Mouse (Mus musculus): ENCODE measurements around the gene Caln1.

Gene Caln1

DNA sequence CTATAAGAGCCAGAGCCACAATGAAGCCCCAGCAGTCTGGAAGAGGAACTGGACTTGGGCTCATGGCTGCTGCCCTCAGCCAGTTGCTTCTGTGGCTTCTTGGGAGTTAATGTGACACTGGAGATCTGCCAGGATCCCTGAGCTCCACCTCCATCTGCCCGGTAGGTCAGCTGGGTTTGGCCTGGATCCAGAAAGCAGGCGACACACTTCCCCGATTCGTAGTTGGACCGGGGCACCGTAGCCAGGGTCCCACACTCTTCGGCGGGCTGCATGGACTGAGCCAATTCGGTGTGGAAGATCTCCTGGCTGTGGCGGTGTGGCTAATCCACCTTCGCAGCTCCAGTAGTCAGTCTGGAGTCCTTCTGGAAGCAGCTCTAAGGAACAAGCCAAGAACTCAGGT, at the start of gene Caln1:
Gene Caln1, plus strand, starts transcription at position 219 of the 400 bp plus-strand sequence.
- DNase-seq, result peak; percentile 44

DNA sequence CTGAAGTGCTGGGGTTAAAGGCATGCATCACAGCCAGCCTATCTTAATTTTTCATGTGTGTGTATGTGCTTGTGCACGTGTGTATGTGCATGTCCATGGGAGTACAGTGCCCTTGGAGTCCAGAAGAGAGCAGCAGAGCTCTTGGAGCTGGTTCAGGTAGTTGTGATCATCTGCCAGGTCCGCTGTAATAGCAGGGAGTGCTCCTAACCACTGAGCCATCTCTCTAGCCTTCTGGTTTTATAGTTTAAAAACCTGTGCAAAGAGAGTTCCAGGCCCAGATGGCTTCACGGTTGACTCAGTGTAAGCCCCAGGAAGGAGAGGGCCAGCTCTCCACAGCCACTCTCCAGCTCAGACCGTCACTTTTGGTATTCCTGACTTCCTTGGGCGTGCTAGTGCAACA, 49.5 kb upstream of the Caln1 start:
- DNase-seq, result no peak

DNA sequence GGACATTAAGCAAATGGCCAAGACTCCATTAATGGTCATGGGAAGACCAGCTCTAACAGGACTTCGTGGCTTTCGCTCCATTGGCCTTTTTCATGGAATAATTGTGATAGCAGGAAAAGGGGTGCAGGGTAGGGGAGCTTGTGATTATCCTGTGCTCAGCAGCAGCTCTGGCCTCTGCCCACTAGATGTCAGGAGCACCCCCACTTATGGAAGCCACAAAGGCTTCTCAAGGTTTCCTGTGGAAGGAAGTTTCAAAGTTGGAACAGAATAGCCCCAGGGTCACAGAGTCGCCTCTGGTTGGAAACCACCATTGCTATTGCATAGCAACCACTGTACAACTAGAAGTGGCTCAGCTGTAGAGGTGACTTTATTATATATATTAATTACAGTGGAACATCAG, 48.8 kb upstream of the Caln1 start:
- peak; percentile 29 for DNase-seq

DNA sequence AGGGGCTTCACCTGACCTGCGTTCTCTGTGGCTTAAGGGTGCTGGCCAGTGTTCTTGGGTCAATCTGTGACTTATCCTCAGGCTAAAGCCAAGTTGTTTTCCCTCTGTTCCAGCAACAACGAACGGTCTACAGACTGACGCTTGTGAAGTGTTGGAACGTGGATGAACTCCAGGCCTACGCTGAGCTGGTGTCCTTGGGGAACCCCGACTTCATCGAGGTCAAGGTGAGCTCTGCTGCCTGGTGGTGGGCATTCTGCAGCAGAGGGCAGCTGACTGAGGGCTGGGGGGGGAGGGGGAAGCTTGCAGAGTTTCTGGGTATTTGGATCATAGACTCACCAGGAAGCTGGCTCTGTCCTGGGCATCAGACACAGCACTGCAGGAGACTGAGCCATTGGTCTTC, 43.8 kb upstream of the Caln1 start:
- DNase-seq, result no peak

DNA sequence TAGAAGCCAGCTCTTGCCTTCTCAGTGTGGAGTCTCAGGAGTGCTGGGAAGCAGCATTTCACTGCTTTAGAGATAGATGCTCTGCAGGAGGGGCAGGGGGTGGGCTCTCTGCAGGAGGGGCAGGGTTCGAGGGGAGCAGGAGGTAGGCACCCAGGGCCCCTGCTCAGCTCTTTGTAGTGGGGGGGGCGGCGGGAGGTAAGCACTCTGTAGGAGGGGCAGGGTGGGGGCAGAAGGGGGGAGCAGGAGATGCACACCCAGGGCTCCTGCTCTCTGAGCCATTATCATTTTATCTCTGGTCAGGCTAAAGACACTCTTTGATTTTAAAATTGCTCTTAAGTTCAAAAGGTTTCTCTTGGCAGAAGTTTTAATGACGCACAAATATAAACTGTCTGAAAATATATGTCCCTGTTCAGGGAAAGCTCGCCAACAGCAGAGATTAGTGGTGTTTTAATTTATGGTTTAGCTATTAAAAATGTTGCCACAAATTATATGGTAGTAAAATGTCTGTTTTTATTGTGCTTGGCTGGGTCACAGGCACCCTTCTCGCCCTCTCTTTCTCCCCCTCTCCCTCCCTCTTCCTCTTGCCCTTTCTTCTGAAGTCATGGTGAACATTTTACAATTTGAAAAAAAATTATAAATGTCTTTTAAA, 41.5 kb upstream of the Caln1 start:
- no peak for DNase-seq

DNA sequence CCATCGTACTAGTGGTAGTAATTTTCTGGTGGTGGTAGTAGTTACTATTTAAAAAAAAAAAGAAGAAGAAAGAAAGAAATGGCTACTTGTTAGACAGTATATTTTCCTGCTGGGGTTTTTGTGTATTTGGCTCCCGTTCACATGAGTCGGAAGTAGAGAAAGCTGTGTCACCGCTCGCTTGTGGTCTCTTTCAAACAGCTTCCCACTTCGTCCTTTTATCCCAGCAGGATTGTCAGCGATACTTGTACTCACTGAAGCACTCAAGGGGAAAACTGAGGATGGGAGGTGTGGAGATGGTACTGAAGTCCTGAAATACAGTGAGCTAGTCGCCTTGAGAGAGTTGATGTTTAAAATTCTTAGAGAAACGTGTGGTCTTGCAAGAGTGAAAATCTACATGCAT, 40.9 kb upstream of the Caln1 start:
- DNase-seq, result peak; percentile 29

DNA sequence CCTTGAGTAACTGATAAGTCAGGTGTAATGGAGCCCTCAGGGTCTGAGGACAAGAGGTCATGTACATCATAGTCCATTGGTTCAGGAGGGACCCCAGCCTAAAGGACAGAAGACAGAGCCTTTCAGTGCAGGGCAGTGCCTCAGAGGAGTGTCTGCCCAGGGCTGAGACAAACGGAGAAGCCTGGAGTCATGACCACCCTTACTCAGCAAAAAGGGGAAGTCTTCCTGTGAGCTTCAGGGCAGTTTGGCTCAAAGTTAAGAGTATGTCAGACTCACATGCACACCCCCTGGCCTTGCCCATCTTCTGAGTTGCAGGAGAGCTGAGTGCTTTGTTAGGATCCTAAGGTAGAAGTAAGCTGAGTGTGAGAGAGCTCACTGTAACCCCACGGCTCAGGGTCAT, 39.4 kb upstream of the Caln1 start:
- DNase-seq, result no peak

DNA sequence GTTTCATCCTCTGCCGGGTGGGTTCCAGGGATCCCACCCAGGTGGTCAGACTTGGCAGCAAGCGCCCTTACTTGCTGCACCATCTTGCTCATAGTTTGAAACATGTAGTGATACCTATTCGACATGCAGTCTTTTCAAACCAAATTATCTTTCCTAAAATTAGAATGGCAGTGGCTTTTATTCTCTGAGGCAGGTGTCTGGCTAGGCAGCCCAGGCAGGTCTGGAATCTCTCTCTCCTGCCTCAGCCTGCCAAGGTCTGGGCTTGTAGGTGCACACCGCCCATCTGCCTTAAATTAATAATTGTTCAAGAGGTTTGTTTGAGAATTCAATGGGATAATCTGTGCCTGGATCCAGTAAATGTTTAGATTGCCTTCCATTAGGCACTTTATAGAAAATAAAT, 38.5 kb upstream of the Caln1 start:
- DNase-seq, result no peak

DNA sequence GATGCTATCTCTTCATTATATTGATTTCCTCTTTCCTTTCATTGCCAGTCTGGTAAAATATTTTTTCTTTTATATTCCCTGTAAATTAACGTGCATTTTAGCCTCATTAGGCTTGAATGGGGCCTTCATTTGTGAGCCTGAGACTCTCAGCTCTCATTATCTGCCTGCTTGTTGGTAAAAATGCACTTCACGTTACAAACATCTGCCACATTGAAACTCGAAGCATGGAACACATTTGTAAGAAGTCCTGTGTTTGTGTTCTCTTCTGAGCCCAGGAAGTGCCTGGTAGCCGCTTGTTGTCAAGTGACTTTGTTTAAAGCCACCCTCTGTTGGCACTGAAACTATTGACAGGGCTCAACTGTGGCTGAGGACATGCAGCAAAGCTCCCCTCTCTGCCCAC, 38.0 kb upstream of the Caln1 start:
- DNase-seq, result no peak

DNA sequence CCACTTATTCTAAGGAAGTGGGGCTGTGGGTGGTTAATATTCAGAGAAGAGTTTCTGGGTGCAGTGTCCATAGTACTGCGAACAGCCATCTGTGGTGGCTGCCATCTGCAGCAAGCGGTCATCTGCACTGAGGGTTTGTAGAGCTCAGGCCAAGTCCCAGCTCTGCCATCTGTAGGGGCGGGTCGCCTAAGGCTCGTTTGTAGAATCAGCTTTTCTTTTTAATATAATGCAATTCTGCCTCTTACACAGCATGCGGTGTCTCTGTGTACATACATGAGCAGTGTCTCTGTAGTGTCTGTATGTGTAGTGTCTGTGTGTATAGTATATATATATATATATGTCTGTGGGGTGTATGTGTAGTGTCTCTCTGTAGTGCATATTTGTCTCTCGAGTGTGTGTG, 35.7 kb upstream of the Caln1 start:
- no peak for DNase-seq

DNA sequence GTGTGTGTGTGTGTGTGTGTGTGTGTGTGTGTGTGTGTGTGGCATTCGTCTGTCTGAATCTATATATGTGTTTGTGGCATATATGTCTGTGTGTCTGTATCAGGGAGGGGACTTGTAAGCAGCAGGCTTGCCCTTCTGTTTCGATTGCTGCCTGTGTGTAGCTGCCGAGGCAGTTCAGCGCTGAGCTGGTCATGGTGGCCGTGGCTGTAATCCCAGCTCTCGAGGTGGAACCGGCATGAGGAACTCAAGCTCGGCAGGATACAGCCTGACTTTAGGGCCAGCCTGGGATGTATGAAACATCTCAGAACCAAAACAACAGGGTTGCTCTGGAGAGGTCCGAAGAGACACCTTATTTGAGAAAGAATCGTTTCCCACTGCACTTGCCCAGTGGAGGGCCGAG, 35.3 kb upstream of the Caln1 start:
- no peak for DNase-seq

DNA sequence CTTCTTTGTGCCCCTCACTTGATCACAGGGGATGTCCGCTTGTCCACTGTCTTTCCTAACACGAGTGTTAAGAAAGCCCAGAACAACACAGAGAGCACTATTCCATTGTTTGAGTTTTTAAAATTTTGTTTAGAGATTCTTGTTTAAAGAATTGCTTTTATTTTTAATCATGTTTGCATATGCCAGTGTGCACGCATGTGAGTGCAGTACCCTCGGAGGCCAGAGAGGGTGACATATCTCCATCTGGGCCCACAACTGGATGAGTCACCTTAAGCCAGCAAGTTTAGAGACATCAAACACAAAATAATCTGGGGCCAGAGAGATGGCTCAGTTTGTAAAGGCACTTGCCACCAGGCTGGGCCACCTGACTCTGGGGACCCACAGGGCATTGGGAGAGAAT, 33.8 kb upstream of the Caln1 start:
- no peak for DNase-seq

DNA sequence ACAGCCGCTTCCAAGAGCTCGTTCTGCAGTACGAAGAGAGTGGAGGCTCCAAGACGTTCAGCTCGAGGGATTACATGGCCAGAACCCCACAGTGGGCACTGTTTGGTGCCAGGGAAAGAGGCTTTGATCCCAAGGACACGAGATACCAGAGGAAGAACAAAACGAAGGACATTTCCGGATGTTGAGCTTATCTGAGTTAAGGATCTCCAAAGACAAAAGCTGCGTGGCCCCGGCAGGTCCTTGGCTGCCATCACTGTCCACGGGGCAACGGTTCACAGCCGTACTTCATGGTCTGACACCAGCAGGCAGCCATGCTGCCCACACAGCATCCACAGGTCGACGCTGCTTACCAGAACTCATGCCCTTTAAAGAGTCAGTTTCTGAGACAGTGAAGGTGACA, 28.6 kb upstream of the Caln1 start:
- DNase-seq, result no peak

DNA sequence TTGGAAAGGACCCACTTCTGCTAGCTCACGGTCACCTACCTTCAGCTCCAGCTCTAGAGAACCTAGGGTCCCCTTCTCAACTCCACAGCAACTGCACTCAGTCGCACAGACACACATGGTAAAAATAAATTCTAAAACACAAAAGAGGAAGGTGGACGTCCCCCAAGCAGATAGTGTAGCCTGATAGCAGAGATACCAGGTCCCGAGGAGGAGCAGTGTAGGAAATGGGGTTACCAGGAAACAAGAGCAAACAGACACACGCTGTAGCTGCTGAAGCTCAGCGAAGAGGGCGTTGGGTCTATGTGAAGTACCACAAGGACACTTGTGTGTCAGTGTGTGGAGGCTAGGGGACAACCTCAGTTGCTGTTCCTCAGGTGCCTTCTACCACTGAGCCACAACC, 24.3 kb upstream of the Caln1 start:
- DNase-seq, result no peak

DNA sequence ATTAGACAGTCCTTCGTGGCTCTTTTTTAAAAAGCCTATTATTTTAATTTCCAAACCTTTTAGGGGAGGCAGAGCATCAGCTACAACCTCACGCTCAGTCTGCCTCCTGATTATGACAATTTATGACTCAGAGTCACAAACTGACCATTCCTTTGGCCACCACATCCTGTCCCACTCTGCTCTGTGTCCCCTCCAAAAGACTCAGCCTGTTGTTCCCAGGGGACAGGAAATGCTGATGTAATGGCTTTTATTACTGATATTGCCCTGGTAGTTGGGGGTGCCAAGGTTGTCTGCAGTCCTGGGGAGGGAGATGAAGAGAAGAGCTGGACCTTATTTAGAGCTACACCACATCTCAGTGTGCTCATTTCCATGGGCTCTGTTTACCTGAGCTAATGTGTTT, 23.4 kb upstream of the Caln1 start:
- no peak for DNase-seq

DNA sequence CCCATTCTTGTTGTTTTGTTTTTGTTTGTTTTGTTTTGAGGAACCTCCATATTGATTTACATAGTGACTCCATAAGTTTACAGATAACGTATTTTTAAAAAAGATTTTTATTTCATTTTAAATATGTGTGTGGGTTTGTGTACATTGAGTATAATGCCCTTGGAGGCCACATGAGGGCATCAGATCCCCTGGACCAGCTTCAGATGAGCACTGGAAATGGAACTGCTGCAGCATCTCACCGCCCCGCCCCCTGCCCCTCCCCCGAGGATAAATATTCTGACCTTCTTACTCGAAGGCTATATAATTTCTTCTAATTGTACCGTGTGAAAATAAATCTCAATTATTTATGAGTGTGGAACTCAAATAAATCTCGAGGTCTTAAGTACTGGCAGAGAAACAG, 14.0 kb upstream of the Caln1 start:
- no peak for DNase-seq

DNA sequence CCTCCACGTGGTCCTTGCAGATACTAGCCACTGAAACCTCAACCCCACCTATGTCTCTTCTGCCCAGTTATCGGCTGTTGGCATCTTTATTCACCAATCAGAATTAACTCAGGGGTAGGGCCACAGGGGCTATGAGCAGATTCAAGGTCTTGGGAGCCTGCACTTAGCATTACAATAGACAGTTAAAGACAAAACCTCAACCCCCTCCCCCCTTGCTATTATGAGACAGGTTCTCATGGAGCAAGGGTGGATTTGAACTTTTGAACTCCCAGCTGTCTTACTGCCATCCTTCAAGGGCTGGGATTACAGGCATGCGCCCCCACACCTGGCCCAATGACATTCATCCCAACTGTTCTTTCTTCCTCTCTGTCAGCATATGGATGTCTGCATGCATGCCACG, 6.1 kb upstream of the Caln1 start:
- no peak for DNase-seq

DNA sequence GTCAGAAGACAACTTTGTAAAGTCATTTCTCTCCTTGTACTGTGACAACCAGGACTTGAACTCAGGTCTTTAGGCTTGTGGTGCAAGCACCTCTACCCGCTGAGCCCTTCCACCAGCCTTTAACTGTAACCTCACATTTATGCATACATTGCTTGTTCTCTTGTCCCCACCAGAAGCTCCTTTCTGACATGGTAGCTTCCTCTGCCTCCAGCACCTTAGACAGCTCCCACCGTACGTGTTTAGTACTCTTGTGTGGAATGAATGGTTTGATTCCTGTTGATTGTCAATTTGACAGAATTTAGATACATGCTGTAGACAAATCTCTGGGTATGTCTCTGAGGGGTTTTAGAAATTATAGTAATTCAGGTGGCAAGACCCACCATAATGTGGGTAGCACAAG, 5.5 kb upstream of the Caln1 start:
- peak; percentile 12 for DNase-seq

DNA sequence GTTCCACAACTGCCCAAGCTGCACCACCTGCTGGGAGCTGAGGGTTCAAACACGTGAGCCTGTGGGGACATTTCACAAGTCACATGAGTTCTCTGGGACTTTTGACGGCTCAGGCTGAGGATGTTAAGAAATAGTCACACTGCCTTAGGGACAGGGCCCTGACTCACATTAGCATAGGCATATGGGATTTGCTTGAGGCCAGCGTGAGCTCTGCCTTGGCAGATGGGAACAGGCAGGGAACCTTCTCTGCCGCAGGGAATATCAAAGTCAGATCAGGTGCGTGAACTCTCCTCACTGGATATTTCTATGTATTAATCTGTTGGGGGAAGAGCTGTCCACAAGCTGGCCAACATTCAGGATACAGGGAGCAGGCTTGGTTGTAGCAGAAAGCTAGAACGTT, 1.0 kb upstream of the Caln1 start:
- no peak for DNase-seq

DNA sequence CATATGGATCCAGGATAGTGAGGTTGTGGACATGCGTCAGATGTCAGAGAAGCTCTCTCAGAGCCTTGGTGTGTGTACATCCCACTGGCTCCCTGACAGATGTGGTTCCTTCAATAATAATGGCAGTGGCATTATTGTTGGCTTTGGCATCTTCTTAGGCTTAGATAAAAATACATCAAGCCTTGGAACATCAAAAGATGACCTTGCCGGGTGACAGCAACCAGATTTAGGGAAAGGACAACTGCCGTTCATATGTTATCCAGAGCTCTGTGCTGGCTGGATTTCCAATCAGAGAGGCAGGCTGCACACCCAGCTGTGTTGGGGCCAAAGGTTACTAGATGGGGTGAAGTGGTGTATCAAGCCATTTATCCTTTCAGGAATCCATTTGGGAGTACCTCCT, 6.2 kb downstream of the Caln1 start:
- no peak for DNase-seq

DNA sequence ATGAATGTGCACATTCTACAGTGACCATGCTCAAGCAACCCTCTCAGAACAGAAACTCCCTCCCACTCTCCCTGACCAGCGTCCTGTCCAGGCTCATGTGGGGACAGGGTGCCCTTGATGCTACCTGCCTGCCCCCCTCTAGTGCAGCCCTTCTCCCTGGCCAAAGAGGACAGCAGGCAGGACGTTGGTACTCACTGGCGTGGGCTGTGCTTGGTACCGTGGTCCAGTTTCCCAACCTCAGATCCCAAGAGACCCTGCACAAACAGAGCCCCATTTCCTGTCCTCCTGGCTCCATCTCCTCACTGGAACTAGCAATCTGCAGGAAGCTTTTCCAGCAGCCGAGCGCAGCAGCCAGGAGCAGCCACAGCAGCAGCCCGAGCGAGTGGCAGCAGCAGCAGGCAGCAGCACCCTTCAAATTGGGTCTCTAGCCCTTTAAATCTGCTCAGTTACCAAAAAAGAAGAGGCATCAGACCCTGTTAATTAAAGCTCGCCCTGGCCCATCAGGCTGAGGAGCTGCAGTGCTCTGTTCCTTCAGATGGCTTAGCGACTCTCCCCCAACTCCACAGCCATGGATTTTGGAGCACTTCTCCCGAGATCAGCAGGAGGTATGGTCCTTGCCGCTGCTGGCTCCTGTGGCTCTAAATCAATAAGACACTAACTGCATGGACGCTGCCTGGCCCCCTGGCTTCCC, 15.1 kb downstream of the Caln1 start, which contains the start of gene A330070K13Rik:
Gene A330070K13Rik, minus strand, starts transcription at position 410 of the 691 bp plus-strand sequence.
- peak; percentile 24 for DNase-seq

DNA sequence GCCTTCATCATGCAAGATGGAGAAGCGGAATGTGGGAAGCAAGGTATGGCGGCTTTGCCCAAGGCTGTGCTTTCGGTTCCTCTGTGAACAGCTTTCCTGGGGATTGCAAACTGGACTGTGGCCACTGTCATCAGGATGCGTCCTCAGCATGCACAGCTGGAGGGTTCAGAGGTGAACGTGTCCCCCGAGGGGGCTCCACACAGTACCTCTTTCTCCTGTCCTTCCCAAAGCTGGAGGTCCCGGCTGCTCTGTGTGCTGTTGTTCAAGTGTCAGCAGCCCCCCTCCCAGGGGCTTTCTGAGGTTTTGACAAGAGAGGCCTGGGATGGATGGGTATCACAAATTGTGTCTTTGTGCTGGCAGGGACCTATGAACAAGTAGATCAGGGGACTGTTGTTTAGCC, 17.2 kb downstream of the Caln1 start:
- no peak for DNase-seq

DNA sequence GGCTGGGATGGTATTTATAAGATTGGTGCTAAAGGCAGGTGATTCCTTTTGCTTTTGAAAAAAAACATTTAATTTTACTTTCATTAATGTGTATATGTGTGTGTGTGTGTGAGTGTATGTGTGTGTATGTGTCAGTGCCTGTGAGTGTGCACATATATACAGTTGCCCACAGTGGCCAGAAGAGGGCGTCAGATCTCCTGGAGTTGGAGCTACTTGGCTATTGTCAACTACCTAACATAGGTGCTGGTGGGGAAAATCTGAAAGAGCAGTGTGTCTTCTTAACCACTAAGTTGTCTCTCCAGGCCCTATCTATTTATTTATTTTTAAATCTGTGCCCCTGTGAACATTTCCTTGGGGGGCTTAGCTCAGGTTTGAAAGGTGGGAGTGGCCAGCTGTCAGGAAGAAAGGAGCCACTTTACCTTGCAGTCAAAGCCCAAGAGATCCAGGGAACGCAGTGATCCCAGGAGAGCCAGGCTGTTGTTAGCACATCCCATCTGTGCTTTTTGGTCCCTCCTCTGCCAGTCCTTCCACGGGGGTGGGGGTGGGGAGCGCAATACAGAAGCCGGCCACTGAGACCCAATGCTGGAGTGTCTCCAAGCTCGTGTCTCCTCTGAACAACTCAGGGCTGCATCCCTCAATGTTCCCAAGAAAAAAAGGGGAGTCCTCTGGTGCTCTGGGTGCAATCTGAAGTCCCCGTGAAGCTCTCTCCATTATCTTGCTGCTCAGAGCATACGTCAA, 24.5 kb downstream of the Caln1 start:
- no peak for DNase-seq

DNA sequence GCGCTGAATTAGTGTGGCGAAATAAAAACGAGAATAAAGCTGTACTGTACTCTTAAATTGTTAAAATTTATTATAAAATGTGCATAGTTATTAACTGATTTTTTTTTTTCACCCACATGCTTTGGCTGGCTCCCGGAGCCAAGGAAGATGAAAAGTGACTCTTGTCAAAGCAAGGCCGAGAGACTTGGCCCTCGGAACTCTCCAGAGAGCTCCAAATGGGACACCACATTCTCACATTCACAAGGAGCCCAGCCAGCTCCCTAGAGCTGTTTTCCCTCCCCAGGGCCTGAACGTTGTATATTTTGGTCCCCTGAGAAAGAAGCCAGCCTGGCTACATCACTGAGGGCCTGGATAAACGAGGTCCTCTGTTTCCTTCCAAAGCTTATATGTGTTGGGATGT, 25.1 kb downstream of the Caln1 start:
- DNase-seq, result no peak
